Mouse (Mus musculus) frontal cortex, adult 2 months (tissue): ENCODE measurements around the gene Gng12. TPM values are rescaled to one million over a fixed set of nuclear protein-coding genes. Genes with fewer than 3 reads are reported as not detected.

Experiments used
- DNase-seq, 2 experiments: peaks; one replicate each; pipeline ENCODE4 v3.0.0; 2022; ENCODE audit warnings: low spot score in 1 of 2; ENCODE audit errors: extremely low spot score in 1 of 2
- polyA plus RNA-seq: library from polyadenylated mRNA; depleted of rRNA; stranded (reverse); fragments of >200 nt; gene quantifications from 2 replicates; pipeline ENCODE4 v1.2.3, GENCODE M21; 2012

Gene Gng12
- polyA plus RNA-seq, 1 experiment = 49.5 TPM

GRCm38 (mm10) chr6:66915592-66915991 lies 19.4 kb downstream of the Gng12 start:
- DNase-seq = no peak

GRCm38 (mm10) chr6:66917032-66917431 lies 20.8 kb downstream of the Gng12 start:
- no peak for DNase-seq

GRCm38 (mm10) chr6:66920786-66921185 lies 24.6 kb downstream of the Gng12 start:
- no peak for DNase-seq

GRCm38 (mm10) chr6:66921755-66922154 lies 25.6 kb downstream of the Gng12 start:
- DNase-seq = no peak

GRCm38 (mm10) chr6:66922501-66922900 lies 26.3 kb downstream of the Gng12 start:
- DNase-seq = no peak

- no peak for DNase-seq
Measured at GRCm38 (mm10) chr6:66923851-66924250, 27.7 kb downstream of the Gng12 start.

GRCm38 (mm10) chr6:66924315-66924965 lies 28.2 kb downstream of the Gng12 start:
- no peak for DNase-seq

- no peak for DNase-seq
Measured at GRCm38 (mm10) chr6:66926269-66926668, 30.1 kb downstream of the Gng12 start.

GRCm38 (mm10) chr6:66928972-66929645 lies 32.9 kb downstream of the Gng12 start:
- DNase-seq = no peak

- DNase-seq = no peak
Measured at GRCm38 (mm10) chr6:66929694-66930093, 33.5 kb downstream of the Gng12 start.

GRCm38 (mm10) chr6:66932206-66932819 lies 36.1 kb downstream of the Gng12 start:
- DNase-seq = peak; percentile 24 to 28

- no peak for DNase-seq
Measured at GRCm38 (mm10) chr6:66940656-66941235, 44.5 kb downstream of the Gng12 start.

GRCm38 (mm10) chr6:66941792-66942191 lies 45.6 kb downstream of the Gng12 start:
- no peak for DNase-seq

- no peak for DNase-seq
Measured at GRCm38 (mm10) chr6:66942826-66943225, 46.6 kb downstream of the Gng12 start.

GRCm38 (mm10) chr6:66943367-66944189 lies 47.4 kb downstream of the Gng12 start:
- no peak for DNase-seq

GRCm38 (mm10) chr6:66944190-66945003 lies 48.2 kb downstream of the Gng12 start:
- no peak for DNase-seq

GRCm38 (mm10) chr6:66945004-66945356 lies 48.8 kb downstream of the Gng12 start:
- no peak for DNase-seq

- DNase-seq = no peak
Measured at GRCm38 (mm10) chr6:66948111-66948510, 51.9 kb downstream of the Gng12 start.

GRCm38 (mm10) chr6:66948848-66949247 lies 52.7 kb downstream of the Gng12 start:
- no peak for DNase-seq
